In the genomic region with DNA sequence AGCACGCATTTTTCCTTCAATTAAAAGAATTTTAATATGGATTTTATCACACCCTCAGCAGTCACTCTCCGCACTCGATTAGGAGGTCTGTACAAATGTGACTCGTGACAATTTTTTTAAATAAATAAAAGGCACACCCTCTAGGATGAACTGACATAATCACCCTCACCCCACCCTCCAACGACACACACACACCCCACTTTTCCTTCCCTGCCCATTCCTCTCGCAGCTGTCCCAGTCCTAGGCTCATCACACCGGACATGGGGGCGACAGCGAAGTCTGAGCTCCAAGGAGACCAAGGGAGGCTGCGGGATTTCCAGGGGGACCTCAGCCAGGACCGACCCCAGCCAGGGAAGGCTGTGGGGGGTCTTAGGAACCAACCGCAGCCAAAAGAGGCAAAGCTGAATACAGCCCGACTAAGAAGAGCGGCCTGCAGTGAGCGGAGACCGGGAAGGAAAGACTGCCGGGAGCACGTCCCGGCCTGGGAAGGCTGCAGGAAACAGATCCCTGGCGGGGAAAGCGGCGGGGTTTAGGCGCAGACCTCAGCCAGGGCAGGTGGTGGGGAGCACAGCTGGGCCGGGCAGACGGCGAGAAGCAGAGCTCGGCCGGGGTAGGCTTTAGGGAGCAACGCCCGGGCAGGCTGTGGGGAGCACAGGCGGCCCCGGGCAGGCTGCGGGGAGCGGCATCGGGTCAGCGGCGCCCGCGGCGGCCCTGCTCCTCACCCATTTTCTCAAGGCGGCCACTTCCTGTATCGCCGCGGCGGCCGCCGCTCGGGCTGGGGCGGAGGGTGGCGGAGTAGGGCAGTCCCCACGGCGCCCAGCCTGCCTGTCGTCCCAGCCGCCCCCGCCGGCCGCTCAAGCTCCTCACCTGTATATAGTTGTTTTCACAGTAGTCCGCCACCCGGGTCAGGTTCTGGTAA, we compare ENCODE assay signal across 8 mouse cellular contexts. TPM values are rescaled to one million over a fixed set of nuclear protein-coding genes. Genes with fewer than 3 reads are reported as not detected.
DNase-seq lines count a peak whose midpoint lies in the region; ATAC-seq and TF ChIP-seq lines count a peak whose summit lies in the region.

No protein-coding gene starts in this region.

- peak overlapping the region; percentile 73 for H3K4me2 ChIP-seq in hindbrain, embryonic 15.5 days
- peak overlapping the region; percentile 67 for H3K4me2 ChIP-seq in lung, embryonic 14.5 days

- DNase-seq in right cerebral cortex, postnatal 10 days (ENCODE audit: low spot score in 2 of 2), result peak; percentile 57 to 62
- no peak for DNase-seq in right cerebral cortex, postnatal 4 days
- peak; percentile 69 for DNase-seq in brain, embryonic 14.5 days (ENCODE audit: low read depth)
- DNase-seq in frontal cortex, postnatal 25 days (ENCODE audit: low spot score in 2 of 2), result peak; percentile 11 to 39
- DNase-seq in lung, embryonic 14.5 days, result peak; percentile 60
- DNase-seq in cerebellum, postnatal 14 days, result no peak

- peak overlapping the region; percentile 97 for H3K27ac ChIP-seq in hindbrain, embryonic 15.5 days (replicated peaks)
- H3K27ac ChIP-seq in lung, embryonic 14.5 days (ENCODE audit: low read depth), result peak overlapping the region; percentile 98

- peak; percentile 90 for ATAC-seq in hindbrain, embryonic 15.5 days (ENCODE audit: low FRiP score, low read depth)
- peak; percentile 89 for ATAC-seq in lung, embryonic 14.5 days (ENCODE audit: insufficient read depth)
- peak; percentile 21; the same call in 1 of the 2 replicates for ATAC-seq in neutrophil, adult 5-6 weeks (ENCODE audit: extremely low read depth, insufficient number of reproducible peaks, low FRiP score, poor library complexity, severe bottlenecking)

- H3K27me3 ChIP-seq in hindbrain, embryonic 15.5 days, result no peaks in the 10 kb centered on the region
- no peaks in the 10 kb centered on the region for H3K27me3 ChIP-seq in lung, embryonic 14.5 days (ENCODE audit: insufficient read depth, low read length)

- H3K4me3 ChIP-seq in hindbrain, embryonic 15.5 days, result peak overlapping the region; percentile 86
- peak overlapping the region; percentile 95 for H3K4me3 ChIP-seq in lung, embryonic 14.5 days (ENCODE audit: low read depth, low read length)

- no peaks in the 10 kb centered on the region for H3K9me3 ChIP-seq in hindbrain, embryonic 15.5 days
- H3K9me3 ChIP-seq in lung, embryonic 14.5 days (ENCODE audit: low read depth, low read length), result no peaks in the 10 kb centered on the region

- H3K4me1 ChIP-seq in hindbrain, embryonic 15.5 days (replicated peaks), result peaks cover 24% of the 10 kb centered on the region
- H3K4me1 ChIP-seq in lung, embryonic 14.5 days (ENCODE audit: insufficient read depth), result peaks cover 3% of the 10 kb centered on the region

- peak overlapping the region; percentile 97 for H3K9ac ChIP-seq in hindbrain, embryonic 15.5 days
- H3K9ac ChIP-seq in lung, embryonic 14.5 days, result peak overlapping the region; percentile 94

- WGBS in hindbrain, embryonic 15.5 days, result under 1% methylated on average over 41 of the region's 59 CpGs
- under 1% methylated on average over 56 of the region's 59 CpGs for WGBS in lung, embryonic 14.5 days

- TF ChIP-seq POLR2A in brain, embryonic 14.5 days (IDR thresholded peaks at IDR 0.05; ENCODE audit: borderline replicate concordance, extremely low read depth, insufficient read depth, insufficient read length, poor library complexity, severe bottlenecking), result no peak

- TF ChIP-seq CTCF in brain, embryonic 14.5 days (IDR thresholded peaks at IDR 0.05; ENCODE audit: borderline replicate concordance, extremely low read depth, insufficient read depth, insufficient read length), result no peak
- no peak for TF ChIP-seq CTCF in lung, embryonic 14.5 days (IDR thresholded peaks at IDR 0.05; ENCODE audit: low read depth)

- H3K36me3 ChIP-seq in hindbrain, embryonic 15.5 days, result no peaks in the 10 kb centered on the region
- H3K36me3 ChIP-seq in lung, embryonic 14.5 days (ENCODE audit: insufficient read depth), result no peaks in the 10 kb centered on the region

RNA-seq across cellular contexts. Expression of a gene that starts 0.7 kb away (rescaled TPM):
- polyA plus RNA-seq in brain, embryonic 14.5 days (2012; rRNA removed), result 86.0 and 108 TPM in 2 replicates
- 57.3 and 60.9 TPM in 2 replicates for polyA plus RNA-seq in hindbrain, embryonic 15.5 days (2015; fragmentation: Nextera tagmentation; extraction: Ambion mirVana)
- 43.5 and 46.5 TPM in 2 replicates for polyA plus RNA-seq in lung, embryonic 14.5 days (2014; fragmentation: Nextera tagmentation; extraction: Ambion mirVana)
- total RNA-seq in neutrophil, adult 5-6 weeks (2017), result 242 and 261 TPM in 2 replicates

RNA-seq across cellular contexts. Expression of a gene that starts 28.6 kb away (rescaled TPM):
- 26.2 and 36.2 TPM in 2 replicates for polyA plus RNA-seq in brain, embryonic 14.5 days (2012; rRNA removed)
- 74.0 and 78.3 TPM in 2 replicates for polyA plus RNA-seq in hindbrain, embryonic 15.5 days (2015; fragmentation: Nextera tagmentation; extraction: Ambion mirVana)
- polyA plus RNA-seq in lung, embryonic 14.5 days (2014; fragmentation: Nextera tagmentation; extraction: Ambion mirVana), result 21.2 and 24.6 TPM in 2 replicates
- total RNA-seq in neutrophil, adult 5-6 weeks (2017), result 137 and 156 TPM in 2 replicates

Comparison
In these comparisons a context has a peak if more than half of its experiments do, and no peak if none do; other contexts are left out.
1. DNase-seq: peak in right cerebral cortex, postnatal 10 days (2 of 2), brain, embryonic 14.5 days (single experiment), frontal cortex, postnatal 25 days (2 of 2) and lung, embryonic 14.5 days (single experiment); none in right cerebral cortex, postnatal 4 days (single experiment) and cerebellum, postnatal 14 days (0 of 2).
2. ATAC-seq: peak in every context shown above with its lines; median percentile 90 in hindbrain, embryonic 15.5 days; 89 in lung, embryonic 14.5 days; 21 in neutrophil, adult 5-6 weeks.